Mouse (Mus musculus) layer of hippocampus, adult 11-12 months (tissue): ENCODE results near the gene Kif13a.
A peak's percentile ranks its signal among the peaks of the same experiment; 100 is the strongest.

ENCODE experiments used
- DNase-seq: peaks from one replicate; pipeline ENCODE4 v3.0.0; 2022; ENCODE audit warnings: low spot score

The Kif13a gene

GRCm38 (mm10) chr13:46929719-46930658 is at the start of gene Kif13a:
Gene Kif13a, minus strand, starts transcription at chr13:46929867.
- DNase-seq = peak; percentile 93

- no peak for DNase-seq
These were observed 46.9 kb upstream of the Kif13a start for GRCm38 (mm10) chr13:46976532-46976931.

GRCm38 (mm10) chr13:46975930-46976329 is 46.3 kb upstream of the Kif13a start:
- DNase-seq = no peak

DNA sequence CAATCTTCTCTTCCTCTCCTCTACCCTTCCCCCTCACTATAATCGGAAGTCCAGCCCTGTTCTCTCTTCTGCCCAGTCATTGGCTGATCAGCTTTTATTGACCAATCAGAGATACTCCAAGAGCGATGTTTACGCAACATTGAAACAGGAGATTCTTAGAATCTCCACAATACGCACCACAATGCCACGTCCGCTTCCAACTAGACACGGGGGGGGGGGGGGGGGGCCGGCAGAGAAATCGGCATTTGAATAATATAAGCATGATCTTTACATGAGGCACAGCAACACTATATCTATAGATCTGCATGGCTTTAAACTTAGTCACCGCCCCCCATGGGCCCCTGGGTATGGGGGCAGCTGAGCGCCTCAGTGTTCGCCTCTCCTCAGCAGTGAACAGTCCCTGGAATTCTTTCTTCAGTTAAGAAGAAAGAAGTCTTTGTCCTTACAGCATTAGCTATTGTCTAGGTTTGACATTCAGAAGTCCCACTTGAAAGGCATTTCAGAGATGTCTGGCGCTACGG is 45.4 kb upstream of the Kif13a start:
- no peak for DNase-seq

DNA sequence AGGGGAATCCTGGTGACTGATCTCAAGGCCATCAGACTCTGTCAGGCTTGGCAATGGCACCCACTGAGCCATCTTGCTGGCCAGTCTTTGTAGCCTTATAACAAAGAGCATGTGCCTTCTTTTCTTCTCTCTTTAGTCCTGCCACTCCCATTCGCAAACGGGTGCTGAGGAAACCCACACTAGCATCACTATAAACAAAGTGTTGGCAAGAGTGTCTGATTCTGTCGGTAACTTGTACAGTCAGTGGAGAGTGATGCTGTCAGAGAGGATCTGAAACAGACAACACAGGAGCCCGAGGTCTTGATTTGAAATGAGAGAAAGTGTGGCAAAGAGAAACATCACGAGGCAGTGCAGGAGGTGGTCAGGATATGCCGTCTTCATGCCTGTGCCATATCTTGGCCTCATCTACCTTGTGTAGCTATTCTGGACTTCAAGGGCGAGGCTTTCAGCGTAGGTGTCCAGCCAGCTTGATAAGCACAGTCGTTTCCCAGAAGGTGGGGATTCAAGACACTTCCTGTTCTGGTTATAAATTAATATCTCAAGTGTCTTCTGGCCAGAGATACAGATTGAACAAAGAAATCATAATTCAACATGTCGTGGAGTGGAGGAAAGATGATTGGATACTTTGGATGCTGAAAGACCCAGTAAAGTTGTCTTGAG is 40.7 kb upstream of the Kif13a start:
- DNase-seq = no peak

DNA sequence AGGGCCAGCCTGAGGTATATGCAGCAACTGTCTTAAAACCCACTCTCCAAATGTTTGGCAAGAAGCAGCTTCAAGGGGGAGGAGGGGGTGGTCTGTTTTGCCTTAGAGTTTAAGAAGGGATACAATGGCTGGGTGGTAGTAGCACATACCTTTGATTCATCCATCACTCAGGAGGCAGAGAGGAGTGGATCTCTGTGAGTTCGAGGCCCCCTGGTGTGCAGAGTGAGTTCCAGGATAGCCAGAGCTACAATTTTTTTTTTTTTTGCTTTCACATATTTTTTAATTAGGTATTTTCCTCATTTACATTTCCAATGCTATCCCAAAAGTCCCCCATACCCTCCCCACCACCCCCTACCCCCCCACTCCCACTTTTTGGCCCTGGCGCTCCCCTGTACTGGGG is 39.0 kb upstream of the Kif13a start:
- DNase-seq = no peak

GRCm38 (mm10) chr13:46967308-46967707 is 37.6 kb upstream of the Kif13a start:
- DNase-seq = no peak

GRCm38 (mm10) chr13:46960878-46961474 is 31.3 kb upstream of the Kif13a start:
- DNase-seq = no peak

- no peak for DNase-seq
These were observed 29.5 kb upstream of the Kif13a start for GRCm38 (mm10) chr13:46959139-46959538.

- no peak for DNase-seq
These were observed 21.5 kb upstream of the Kif13a start for GRCm38 (mm10) chr13:46951212-46951611.

- no peak for DNase-seq
These were observed 20.1 kb upstream of the Kif13a start for GRCm38 (mm10) chr13:46949741-46950140.

DNA sequence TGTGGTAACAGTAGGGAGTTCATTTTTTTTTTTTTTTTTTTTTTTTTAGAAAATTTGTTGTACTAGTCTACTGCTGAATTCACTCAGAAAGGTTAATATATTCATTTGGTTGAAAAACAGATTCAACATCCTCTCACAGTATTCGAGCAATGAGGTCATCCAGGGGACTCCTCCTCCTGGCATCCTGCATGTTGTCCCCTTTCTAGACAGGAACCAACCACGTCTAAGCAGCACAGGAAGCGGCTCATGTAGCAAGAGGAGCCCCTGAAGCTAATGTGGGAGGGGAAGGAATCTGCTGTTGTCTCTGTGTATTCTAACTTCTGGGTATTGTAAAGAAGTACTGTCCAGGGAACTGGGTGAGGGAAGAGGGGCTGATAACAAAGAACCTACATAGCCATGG is 18.4 kb upstream of the Kif13a start:
- no peak for DNase-seq

DNA sequence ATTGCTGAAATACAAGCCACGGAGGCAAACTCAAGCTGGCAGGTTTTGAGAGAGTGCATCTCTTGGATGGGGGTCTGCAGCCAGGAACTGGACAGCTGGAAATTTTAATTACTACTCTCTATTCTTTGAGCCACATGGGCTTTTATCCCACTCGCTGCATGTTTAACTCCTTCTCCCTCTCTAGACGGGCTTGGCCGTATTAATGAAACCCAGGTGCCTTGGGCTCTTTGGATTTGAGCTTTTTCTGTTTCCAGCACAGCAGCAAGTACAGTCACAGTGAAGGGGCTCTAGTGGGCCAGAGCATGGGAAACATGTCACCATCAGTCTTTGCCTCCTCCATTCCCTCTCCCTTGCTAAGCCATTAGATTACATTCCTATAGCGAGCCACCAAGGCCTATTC is 16.4 kb upstream of the Kif13a start:
- DNase-seq = no peak

DNA sequence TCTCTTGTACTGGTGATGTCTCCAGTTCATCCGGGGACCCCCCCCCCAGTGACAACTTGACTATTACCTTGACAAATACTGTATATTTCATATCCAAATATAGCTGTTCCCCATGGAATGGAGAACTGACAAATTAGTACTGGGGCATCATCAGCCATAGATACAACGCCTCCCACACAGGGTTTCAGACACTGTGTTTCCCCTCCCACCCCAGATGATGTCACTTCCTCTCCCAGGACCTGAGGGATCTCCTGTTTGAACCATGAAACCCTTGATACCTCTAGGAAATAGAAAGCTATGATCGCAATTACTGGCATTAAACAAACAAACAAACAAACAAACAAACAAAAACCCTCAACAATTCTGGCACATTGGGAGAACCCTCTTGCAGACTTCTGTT is 15.6 kb upstream of the Kif13a start:
- no peak for DNase-seq

DNA sequence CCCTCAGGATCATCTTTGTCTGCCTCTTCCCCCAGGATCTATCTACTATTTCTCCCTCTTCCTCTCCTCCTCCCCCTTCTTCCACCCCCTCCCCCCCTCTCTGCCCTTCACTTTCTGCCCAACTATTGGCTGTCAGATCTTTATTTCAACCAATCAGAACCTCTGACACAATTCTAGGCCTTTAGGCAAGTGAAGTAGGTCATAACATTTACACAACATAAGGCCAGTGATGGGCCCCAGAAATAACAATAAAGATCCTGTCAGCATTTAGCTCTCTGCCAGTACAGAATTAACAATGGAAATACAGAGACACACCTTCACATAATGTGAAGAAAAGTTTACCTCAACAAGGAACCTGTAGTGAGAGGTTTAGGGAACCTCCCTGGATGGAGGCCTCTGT is 13.6 kb upstream of the Kif13a start:
- DNase-seq = no peak

- DNase-seq = no peak
These were observed 4.4 kb upstream of the Kif13a start for GRCm38 (mm10) chr13:46934116-46934515.

DNA sequence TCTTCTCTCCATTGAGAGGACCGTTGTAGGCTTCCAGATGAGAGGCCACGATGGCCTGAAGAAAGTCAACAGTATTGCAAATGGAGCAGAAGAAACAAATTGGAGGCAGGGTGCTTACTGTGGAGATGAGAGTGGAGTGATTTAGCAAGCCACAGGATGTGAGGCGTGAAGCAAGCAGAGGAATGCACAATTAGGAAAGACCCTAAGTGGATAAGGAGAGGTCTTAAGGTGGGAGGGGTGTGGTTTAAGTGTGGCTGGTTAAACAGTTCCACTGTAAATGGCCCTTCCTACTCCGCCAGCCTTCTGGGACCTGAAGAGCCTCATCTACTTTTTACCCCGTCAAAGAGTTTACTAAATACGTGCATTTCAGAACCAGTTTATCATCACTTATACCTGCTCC is 3.2 kb upstream of the Kif13a start:
- DNase-seq = no peak

GRCm38 (mm10) chr13:46932049-46932448 is 2.4 kb upstream of the Kif13a start:
- DNase-seq = no peak

GRCm38 (mm10) chr13:46930659-46931046 is 986 bp upstream of the Kif13a start:
- no peak for DNase-seq

DNA sequence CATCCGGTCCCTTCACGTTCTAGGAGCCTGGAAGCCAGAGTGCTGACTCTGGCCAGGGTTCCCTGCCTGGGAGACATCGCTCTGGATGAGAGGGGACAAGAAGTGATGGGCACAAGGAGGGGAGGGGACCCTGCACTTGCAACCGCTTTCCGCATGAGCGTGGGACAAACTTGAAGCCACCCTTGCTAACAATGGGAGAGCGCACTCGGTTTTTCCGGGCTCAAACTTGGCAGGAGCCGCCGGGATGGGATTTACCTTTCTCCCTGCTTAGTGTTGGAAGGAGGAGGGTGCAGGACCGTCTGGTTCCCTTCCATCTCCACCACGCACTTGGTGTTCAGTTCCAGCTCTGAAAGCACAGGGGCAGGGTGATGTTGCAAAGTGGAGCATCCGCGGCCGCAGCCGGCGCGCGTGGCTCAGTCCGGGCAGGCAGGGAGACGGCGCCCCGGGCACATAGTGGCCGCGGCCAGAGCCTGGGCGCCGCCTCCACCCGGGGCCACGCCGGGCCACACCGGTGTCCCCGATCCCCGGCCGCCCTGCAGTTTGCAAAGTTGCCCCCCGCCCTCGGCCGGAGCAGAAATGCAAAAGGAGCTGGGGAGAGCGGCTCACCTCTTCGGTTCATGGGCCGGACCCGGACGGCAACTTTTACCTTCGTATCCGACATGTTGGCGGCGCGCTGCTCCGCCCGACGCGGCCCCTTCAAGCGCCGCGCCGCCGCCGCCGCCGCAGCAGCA is 541 bp downstream of the Kif13a start:
- DNase-seq = peak; percentile 49

GRCm38 (mm10) chr13:46928404-46928803 is 1.3 kb downstream of the Kif13a start:
- no peak for DNase-seq

- no peak for DNase-seq
These were observed 4.0 kb downstream of the Kif13a start for GRCm38 (mm10) chr13:46925671-46926070.
